Mouse (Mus musculus): ENCODE measurements at regions not wholly inside any gene's neighbourhood (a gene's known extent, or its start where the extent isn't known, plus 50 kb on each side); places are given as distances from the start of the nearest gene placed in this dataset.

DNA sequence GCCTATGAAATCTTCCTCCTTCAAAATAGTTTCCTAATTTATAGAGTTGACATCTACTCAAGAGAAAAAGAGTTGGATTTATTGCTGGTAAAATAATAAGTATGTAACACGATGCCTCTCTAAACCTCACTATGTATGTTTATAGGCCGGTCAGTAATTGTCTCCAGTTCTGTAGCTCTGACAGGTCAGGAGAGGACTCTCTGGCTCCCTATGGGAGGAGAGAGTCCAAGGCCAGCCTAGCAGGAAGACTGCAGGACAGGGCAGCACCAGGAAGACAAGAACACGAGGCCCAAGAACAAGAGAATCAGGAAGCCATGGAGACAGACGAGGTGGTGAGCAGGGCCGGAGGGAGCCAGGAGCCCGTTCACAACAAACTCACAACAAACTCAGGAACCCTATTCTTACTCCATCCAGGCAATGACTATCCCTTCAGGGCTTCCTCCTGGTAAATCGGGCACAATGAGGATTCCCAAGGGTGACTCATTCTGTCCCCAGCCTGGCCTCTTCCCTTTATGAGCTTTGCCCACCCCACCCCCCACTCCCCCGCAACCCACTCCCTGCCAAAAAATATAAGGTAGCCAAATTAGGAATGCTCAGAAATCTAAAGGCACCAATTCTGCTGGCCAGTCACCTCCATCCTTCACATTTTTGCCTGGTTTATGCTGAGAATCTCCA is 244.7 kb upstream of the Zfp637 start:
- in situ Hi-C loops (cut with MboI; ENCODE audit: unreplicated experiment in 2 of 2), result no loop called here

DNA sequence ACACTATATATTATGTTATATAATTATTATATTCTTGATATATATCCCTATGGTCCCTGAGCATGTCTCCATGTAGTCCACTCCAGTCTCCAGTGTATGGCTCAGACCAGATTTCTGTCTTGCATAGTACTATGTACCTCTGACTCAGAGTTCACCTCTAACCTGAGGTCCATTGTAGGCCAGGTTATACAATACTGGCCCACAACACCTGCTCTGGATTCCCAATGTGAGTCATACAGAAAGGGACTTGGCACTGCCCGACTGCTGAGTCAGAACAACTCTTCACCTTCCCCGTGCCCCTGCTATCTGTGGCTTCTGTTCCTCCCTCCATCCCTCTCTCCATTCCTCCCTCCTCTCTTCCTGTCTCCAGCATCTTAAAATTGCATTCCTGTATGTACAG is 236.1 kb upstream of the Zfp637 start:
- in situ Hi-C loops (cut with MboI; ENCODE audit: unreplicated experiment in 2 of 2), result no loop called here

DNA sequence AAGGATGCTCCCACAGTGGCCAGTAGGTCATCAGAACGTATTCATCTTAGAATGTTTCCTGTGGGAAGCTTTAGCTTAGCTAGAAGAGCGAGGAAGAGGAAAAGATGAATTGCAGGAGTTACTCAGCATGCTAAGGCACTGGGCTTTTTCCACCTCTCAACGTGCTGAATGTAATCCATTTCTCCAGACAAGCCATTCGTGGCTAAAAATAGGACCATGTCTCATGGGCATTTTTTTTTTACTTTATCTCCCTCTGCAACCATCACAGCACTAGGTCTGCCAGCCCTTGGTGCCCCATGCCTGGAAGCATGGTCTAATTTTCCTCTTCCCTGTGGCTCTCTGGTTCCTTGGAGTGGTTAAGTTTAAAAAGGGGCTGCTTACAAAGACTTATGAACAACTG is 235.3 kb upstream of the Zfp637 start:
- in situ Hi-C loops (cut with MboI; ENCODE audit: unreplicated experiment in 2 of 2), result no loop called here

DNA sequence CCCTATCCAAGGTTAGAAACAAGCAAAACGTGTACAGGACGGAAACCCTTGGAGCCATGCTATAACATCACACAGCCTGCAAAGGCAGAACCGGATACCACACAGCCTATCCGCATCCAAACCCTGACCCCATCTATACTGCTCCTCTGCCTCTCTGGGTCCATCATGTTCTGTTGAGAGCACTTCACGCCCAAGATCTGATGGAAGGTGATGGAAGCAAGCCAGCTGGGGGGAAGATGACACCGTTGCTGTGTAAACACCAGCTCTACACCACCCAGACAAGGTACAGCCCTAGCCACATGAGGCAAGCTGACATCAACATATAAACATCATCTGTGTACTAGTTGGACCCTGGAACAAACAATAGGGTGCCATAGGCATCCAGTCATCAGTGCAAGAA is 234.8 kb upstream of the Zfp637 start:
- in situ Hi-C loops (cut with MboI; ENCODE audit: unreplicated experiment in 2 of 2), result no loop called here

DNA sequence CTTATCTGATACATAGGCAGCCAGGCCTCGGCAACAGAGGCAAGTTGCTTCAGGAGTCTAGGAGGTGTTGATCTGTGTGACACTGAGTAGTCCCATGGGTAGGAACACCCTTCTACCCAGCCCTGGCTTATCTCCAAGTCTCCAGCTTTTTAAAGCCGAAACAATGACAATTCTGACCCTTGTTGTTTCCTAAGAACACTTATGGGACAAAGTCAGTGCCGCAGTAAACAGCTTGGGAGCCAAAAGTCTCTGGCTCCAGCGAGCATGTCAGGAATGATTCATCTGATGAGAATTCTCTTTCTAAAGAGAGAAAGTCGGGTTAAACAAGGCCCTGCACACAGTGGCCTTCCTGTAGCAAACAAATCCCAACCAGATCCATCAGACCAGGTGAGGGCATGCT is 234.0 kb upstream of the Zfp637 start:
- in situ Hi-C loops (cut with MboI; ENCODE audit: unreplicated experiment in 2 of 2), result no loop called here

DNA sequence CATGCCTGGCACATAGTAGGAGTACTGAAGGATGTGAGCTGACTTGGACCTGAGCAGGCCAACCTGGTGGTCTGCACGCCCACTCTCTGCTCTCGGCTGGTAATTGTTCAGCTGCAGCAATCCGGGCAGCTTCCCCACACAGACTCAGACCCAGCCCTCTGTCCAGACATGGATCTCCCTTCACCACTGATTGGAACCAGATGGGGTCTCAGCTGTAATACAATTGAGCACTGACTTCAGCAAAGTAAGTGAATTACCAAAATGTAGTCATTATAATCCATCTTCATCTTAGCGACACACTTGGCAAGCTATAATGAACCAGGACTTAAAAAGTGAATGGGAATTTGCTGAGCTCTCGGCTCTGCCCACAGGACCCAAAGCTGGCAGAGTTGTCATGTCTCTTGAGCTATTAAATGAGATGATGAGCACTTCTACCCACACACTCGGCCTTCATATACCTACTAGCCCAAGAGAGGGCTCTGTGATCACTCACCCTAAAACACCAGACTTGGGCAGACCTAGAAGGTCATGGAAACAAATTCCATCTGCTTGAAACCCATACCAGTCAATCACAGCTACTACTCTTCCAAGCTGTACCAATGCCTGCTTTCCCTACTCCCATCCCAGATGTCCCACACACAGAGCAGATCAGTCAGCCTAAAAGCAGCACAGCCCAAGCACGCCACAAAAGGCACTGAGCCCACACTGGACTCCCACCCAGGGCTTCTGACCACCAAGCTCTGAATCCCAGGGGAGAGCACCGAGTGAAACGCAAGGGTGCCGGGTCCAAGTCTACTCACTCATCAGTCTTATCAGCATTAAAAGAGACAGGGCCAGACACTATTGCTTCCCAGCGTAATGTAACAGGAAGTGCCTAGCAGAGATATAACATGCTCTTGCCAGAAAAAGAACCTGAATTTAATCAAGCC is 231.2 kb upstream of the Zfp637 start:
- in situ Hi-C loops (cut with MboI; ENCODE audit: unreplicated experiment in 2 of 2), result no loop called here

DNA sequence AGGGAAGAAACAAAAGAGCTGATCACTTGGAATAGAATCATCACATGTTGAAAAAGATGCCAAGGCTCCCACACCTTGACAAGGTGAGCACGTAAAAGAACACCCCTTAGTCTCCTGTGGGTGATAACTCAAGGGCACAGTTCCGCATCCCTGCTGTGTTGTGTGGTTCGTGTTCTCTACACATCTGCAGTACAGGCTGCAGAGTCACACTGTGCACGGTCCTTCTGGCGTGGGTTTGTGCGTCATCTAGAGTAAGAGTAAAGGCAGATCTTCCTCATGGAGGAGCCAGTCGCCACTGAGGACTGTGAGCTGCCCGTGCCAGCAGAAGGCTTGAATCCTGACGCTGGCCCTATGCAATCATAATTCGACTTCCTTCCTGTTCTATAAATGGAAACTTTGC is 229.7 kb upstream of the Zfp637 start:
- in situ Hi-C loops (cut with MboI; ENCODE audit: unreplicated experiment in 2 of 2), result no loop called here

DNA sequence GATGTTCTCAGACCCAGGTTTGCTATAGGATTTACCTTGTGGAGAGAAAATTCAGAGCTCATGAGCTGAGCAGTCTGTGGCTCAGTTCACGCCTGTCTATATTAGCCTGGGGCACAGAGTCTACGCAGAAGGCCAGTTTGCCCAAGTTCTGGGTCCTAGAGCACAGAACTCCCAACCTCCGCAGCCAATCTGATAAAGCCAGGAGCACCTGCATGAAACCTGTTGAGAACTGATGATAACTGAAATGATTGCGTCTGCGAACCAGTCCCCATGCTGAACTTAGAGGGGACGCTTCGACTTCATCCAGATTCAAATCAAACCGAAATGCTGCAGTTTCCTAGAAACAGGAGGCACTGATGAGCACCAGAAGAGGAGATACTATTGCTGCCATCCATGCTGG is 229.0 kb upstream of the Zfp637 start:
- in situ Hi-C loops (cut with MboI; ENCODE audit: unreplicated experiment in 2 of 2), result no loop called here

DNA sequence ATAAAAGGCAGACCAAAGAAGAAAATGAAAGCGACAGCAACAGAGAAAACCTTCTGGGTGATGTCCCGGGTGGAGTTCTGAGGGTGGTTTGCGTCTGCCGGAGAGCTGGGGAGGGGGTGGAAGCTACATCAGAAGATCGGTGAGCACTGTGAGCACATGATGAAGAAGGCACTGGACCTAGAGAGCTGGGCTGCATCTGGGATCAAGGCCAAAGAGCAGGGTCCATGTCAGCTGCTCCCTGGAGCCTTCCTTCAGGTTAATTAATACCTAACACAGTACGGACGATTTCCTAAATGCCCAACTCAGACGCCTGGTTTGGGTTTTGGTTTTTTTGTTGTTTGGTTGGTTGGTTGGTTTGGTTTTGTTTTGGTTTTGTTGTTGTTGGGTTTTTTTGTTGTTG is 228.6 kb upstream of the Zfp637 start:
- in situ Hi-C loops (cut with MboI; ENCODE audit: unreplicated experiment in 2 of 2), result no loop called here

DNA sequence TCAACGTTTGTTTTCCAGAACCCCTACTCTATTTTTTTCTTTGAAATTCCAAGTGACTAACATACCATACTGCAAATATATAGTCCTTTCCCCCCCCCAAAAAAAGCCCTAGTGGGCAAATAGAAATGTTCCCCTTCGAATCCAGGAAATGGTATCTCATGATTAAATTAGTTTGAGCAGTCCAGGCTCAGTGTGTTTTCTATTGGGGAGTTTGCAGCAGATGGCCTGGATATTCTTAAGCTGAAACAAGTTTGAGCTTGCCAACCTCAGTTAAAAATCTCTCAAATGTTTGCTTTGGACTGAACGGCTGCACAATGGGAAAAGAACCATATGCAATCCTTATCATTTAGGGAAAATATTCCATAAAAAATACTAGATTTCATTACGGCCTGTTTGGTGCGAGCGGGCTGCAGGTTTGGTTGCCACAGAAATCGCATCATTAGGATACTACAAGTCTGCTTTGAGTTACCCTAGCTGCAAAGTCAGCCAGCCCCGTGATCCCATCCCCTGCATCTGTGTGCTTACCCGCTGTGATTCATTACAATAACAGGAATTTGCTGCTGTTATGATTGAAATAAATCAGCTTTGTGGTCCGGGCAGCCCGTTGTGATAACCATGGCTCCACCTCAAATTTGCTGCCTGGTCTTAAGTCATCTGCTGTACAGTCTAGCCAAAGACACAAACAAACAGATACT is 227.2 kb upstream of the Zfp637 start:
- in situ Hi-C loops (cut with MboI; ENCODE audit: unreplicated experiment in 2 of 2), result no loop called here

DNA sequence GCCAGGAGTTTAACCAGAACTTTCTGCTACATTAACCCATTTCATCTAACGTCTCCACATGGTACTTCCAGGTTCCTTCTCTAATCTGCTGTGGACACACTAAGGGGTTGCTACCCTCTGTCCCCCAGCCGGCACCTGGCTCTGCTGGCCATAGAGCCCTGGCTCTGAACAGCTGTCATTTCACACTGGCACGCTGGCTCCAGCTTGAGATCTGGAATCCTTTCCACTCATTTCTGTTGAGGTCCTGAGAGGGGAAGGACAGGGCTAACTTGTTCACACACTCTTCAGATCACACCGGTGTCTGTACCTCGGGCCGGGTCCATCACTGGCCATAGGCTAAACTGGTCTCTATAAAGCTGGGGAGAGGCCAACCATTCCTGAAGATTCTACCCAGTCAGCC is 226.6 kb upstream of the Zfp637 start:
- in situ Hi-C loops (cut with MboI; ENCODE audit: unreplicated experiment in 2 of 2), result no loop called here

DNA sequence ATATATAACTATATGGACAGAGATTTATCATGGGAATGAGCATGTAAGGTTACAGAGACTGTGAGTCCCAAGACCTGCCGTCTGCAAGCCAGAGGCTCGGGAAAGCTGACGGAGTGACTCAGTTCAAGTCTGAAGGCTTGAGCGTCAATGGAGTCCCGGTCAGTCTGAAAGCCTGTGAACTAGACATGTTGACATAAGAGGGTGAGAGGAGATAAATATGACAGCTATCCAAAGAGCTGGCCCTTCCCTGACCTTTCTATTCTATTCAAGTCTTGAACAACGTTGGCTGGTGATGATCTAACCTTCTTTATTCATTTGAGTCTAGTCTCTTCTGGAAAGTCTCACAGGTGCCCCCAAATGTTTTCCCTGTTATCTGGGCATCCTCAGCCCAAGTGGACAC is 223.8 kb upstream of the Zfp637 start:
- in situ Hi-C loops (cut with MboI; ENCODE audit: unreplicated experiment in 2 of 2), result no loop called here

DNA sequence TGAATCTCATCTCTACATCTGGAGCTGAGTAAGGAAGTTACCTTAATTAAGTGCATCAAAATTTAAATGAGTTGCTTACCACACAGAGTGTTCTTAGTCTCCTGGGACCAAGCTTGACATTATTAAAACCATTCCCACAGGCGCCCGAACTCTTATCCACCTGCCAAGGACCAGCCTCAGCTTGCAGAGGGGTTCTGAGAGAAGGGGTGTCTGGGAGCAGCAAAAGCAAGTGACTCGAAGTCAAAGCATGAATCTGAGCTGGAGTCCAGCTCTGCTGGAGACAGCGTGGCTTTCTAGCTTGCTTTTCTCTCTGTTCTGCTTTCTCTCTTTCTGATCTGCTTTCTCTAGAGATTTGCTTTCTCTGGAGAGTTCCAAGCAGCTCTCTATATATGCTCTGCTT is 223.0 kb upstream of the Zfp637 start:
- in situ Hi-C loops (cut with MboI; ENCODE audit: unreplicated experiment in 2 of 2), result no loop called here

DNA sequence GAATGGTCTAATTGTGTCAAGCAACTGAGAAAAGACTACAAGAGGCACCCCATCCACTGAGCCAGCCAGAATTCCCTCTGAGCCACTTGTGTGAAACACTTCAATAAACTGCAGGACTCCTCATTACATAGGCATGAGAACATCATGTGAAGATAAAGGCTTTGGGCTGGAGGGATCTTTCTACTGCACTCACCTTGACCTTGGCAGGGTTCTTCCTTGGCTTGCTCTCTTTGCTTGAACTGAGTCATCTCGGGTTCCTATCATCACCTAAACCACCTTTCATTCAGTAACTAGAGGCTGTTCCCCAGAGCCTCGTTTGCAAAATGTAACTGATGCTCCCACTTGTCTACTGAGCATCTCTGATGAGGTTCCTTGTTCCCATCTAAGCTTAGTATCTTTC is 221.4 kb upstream of the Zfp637 start:
- in situ Hi-C loops (cut with MboI; ENCODE audit: unreplicated experiment in 2 of 2), result no loop called here

DNA sequence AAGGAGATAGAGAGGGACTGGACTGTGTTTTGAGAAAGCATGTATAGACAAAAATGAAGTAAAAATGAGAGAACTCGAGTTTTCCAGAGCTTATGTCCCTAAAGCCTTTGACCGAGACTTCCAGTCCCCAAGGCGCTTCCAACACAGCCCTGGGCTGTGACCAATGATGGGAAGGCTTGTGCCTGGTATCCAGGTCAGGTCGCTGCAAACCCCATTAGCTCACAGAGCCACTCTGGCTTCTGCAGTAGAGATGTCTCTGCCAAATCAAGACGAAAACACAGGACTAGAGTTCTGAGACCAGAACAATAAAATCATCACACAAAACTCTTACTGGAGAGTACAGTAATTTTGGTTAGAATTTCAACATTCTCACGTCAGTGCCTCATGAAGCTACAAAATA is 218.5 kb upstream of the Zfp637 start:
- in situ Hi-C loops (cut with MboI; ENCODE audit: unreplicated experiment in 2 of 2), result no loop called here

DNA sequence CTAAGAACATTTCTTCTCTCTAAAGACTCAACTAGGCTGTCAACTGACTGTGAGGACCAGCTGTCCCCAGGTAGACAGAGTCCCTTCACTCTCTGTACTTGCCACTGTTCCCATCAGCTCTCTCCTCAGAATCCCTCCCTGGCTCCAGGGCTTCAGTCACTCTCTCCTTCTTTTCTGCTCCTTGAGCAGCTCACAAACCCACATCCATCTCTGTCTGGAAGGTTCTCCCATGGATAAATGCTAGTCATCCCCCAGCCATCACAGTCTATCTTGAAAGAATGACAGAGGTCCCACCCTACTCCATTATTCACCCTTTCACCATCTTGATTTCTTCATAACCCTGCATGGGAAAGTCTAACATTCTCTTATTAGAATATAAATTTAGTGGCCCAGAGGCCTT is 218.0 kb upstream of the Zfp637 start:
- in situ Hi-C loops (cut with MboI; ENCODE audit: unreplicated experiment in 2 of 2), result no loop called here

DNA sequence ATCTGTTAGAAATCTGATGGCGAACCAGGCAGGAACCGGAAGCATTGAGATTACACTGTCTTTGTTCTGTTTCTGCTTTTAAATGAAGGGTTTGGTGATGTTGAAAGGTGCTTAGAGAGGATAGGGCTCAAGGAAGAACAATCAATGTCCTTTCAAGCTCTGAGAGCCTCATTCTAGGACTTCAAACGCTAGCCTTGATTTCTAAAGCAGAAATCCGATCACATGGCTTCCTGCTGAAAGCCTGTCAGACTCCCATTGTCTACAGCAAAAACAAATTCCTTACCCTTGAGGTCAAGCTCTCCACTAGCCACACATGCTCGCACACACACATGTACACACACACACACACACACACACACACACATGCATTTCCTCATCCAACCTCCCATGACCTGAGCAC is 215.3 kb upstream of the Zfp637 start:
- in situ Hi-C loops (cut with MboI; ENCODE audit: unreplicated experiment in 2 of 2), result no loop called here

DNA sequence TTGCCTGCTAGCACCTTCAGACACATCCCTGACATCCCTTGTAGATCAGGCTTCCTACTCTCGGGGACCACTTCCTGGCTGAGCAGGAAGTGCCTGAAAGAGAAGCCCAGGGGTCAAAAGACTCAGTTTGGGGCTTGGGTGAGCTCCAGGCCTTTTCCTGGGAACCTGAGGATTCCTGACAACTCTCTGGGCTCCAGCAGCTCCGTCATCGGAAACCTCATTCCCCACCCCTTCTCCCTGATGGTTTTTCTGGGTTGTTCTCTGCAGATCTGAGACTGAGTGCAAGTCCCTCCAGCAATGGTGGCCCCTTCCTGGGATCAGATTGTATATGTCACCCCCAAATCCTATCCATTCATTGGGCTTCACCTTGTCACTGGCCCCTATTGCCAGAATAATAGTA is 213.5 kb upstream of the Zfp637 start:
- in situ Hi-C loops (cut with MboI; ENCODE audit: unreplicated experiment in 2 of 2), result no loop called here

DNA sequence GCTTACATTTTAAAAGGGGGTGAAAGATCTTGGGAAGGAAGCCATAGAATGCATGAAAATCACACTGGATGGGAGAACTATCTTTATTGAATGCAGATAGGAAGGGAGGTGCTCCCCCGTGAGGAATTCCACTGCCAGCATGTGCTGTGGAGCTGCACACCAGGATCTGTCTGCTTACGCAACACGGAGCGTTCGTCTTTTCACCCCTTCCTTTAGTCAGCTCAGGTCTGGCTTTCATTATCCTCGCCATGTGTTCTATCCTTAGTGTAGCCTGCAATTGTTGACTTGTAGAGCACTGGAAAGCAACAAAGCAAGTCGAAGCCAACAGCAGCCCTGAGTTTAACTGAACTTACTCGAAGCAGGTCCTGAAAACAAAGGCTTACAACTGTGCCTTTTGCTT is 194.4 kb upstream of the Zfp637 start:
- in situ Hi-C loops (cut with MboI; ENCODE audit: unreplicated experiment in 2 of 2), result no loop called here

DNA sequence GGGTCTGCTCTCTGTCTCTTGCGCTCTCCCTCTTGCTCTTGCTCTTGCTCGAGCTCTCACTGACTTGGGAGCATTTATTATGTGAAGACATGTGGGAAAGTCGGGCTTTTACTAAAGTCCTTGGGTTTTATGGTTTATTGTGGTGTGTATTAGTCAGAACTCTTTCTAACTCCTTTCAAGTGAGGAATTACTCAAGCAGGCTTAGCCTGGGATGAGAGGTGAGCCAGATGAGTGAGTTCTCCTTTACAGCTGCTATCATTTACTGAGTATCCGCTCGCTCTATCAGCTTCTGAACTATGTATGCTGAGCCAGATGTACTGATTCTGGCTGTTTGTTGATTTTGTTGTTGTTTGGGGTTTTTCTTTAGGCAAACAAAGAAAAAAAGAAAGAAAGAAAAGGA is 190.4 kb upstream of the Zfp637 start:
- in situ Hi-C loops (cut with MboI; ENCODE audit: unreplicated experiment in 2 of 2), result no loop called here

DNA sequence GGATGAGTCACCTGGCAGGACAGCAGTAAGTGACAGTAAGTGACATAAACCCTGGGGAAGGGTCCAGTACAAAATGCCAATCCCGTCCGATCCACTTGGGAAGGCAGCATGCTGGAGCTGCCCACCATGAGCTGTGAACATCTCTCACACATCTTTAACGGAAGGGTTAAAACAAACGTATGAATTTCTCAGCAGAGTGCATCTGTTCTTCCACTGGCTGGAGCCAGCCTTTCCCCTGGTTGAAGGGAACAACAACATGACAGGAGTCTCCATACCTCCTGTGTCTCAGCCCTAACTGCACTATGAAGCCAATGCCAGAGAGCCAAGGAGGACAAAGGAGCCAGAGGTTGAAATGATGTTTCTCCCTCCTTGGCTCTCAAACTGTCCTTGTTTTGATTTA is 189.4 kb upstream of the Zfp637 start:
- in situ Hi-C loops (cut with MboI; ENCODE audit: unreplicated experiment in 2 of 2), result no loop called here

DNA sequence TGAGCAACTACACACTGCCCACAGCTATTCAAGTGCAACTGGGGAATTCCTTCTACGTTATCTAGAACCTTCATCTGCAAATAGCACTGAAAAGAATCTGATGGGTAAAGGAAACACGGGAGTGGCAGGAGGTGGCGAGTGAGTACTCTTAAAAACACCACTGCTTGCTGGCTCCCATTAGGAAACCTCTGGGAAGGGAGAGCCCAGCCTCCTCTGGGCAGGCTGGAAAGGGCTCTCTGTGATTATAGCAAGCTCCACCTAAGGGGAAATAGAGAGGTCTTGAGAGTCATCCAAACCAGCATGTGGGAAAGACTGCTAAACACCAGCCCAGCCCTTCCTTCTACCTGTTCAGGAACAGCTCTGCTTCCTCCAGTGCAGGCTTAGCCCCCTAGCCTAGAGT is 189.0 kb upstream of the Zfp637 start:
- in situ Hi-C loops (cut with MboI; ENCODE audit: unreplicated experiment in 2 of 2), result no loop called here

All from v-Abl transformed pro-B cells (cell line).